Mouse (Mus musculus) E14TG2a.4 (cell line): ENCODE results near the gene Psd.

Experiments used
- H3K27me3 ChIP-seq: 2 replicates; pipeline ENCODE4 v1.6.1; 2014; ENCODE audit warnings: low read length, control low read depth; ENCODE audit not compliant: insufficient read depth
- H3K36me3 ChIP-seq: 2 replicates; pipeline ENCODE4 v1.6.1; 2014; ENCODE audit warnings: low read length, control low read depth; ENCODE audit not compliant: insufficient read depth
- H3K4me1 ChIP-seq: replicated peaks from 2 replicates; pipeline ENCODE4 v1.6.1; 2014; ENCODE audit warnings: low read depth, low read length, control low read depth
- H3K4me3 ChIP-seq: replicated peaks from 2 replicates; pipeline ENCODE4 v1.5.1; 2014; ENCODE audit warnings: mild to moderate bottlenecking, low read length
- H3K9me3 ChIP-seq: 2 replicates; pipeline ENCODE4 v1.6.1; 2014; ENCODE audit warnings: low read length, control low read depth
- CTCF ChIP-seq: conservative IDR thresholded peaks from 2 replicates; pipeline ENCODE4 v1.5.1; 2014; ENCODE audit warnings: low read length
- NANOG ChIP-seq: IDR thresholded peaks from 2 replicates; pipeline ENCODE4 v1.6.1; 2014; ENCODE audit warnings: borderline replicate concordance, low read length, mixed read lengths
- POU5F1 ChIP-seq: IDR thresholded peaks from 2 replicates; pipeline ENCODE4 v1.6.1; 2014; ENCODE audit warnings: low read length, borderline replicate concordance

The Psd gene

DNA sequence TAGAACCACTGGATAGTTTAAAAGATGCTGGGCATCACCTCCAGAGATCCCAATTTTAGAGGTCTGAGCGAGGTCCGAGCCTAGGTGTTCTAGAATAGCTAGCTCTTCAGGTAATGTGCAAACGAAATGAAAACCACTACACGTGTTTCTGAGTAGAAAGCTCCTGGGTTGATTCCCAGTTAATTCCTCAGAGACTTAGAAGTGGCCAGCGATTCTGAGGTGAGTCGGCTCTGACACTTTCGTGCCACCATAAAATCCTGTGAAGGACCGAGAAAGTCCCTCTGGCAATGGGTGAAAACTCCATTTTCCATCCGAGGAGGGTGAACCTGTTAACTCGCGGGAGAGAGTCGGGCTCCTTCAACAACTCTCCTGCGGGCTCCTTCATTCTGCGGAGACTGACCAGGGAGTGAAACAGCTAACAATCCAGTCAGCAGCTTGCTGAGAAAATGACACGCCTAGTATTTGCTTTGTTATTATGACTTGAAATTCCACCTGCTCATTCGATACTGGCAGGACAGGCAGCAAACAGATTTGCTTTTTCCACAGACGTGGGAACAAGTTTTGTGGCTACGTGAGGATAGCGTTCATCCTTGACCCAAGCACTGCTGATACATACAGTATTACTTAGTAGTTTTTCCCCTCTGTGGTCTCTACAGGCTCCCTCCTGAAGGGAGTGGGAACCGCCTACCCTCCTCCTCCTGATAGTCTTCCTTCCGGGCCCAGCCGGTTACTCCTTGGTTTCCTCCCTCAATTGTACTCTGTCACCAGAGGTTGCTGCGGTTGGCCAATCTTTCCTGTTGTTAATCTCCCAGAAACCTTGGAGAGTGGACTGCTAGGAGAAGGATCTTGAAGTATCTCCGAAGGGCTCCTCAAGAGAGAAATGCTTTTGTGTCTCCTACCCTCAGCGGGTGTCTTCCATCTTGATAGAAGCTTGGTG is 30.7 kb upstream of the Psd start:
- TF ChIP-seq NANOG (no peak), CTCF (no peak), POU5F1 (no peak)

DNA sequence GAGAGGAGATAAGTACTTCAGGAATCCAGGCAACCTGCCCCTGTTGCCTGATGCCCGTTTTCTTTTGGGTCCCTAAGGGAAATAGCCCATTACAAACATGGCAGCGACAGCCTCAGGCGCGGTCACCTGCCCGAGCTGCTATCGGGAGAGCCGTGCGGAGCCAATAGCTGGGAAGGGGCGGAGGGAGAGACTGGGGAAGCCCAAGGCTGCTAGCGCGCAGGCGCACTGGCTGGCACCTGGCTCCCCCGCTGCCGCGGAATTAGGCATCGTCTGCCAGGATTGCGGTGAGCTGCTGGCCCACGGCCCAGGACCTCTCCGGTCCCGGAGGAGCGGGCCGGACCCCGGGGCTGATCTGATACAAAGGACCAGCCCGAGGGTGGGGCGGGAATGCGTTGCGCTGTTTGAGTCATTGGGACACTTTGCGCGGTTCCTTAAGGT is 29.8 kb upstream of the Psd start:
- H3K27me3 ChIP-seq = peaks cover 17% of the 10 kb centered on the region
- H3K4me3 ChIP-seq = peak overlapping the region; percentile 85
- TF ChIP-seq NANOG = no peak
- no peak for TF ChIP-seq POU5F1
- no peak for TF ChIP-seq CTCF
- H3K4me1 ChIP-seq = peaks cover 43% of the 10 kb centered on the region
- peaks cover 4% of the 10 kb centered on the region; the same call in 1 of the 2 replicates for H3K36me3 ChIP-seq
- no peaks in the 10 kb centered on the region for H3K9me3 ChIP-seq

More for the DNA sequence above, 30.7 kb upstream of the Psd start:
- H3K9me3 ChIP-seq = no peaks in the 10 kb centered on the region
- H3K4me3 ChIP-seq = peak overlapping the region; percentile 85
- peaks cover 51% of the 10 kb centered on the region for H3K4me1 ChIP-seq
- peaks cover 9% of the 10 kb centered on the region for H3K27me3 ChIP-seq
- peaks cover 4% of the 10 kb centered on the region; the same call in 1 of the 2 replicates for H3K36me3 ChIP-seq

- no peaks in the 10 kb centered on the region for H3K36me3 ChIP-seq
- H3K4me3 ChIP-seq = peak within 1 kb of the TSS; percentile 86
- H3K9me3 ChIP-seq = no peaks in the 10 kb centered on the region
- peaks cover 69% of the 10 kb centered on the region for H3K27me3 ChIP-seq
- H3K4me1 ChIP-seq = peaks cover 19% of the 10 kb centered on the region
- TF ChIP-seq POU5F1 (no peak), NANOG (no peak), CTCF (no peak)
Observed at GRCm38 (mm10) chr19:46350168-46350932, 23.4 kb upstream of the Psd start, which contains the start of gene 2310034G01Rik. Gene 2310034G01Rik (minus strand): TSS chr19:46350302.

GRCm38 (mm10) chr19:46349550-46349949 is 22.6 kb upstream of the Psd start:
- H3K4me3 ChIP-seq = peak overlapping the region; percentile 86
- TF ChIP-seq POU5F1 = no peak
- TF ChIP-seq CTCF = no peak
- no peak for TF ChIP-seq NANOG

GRCm38 (mm10) chr19:46348761-46349458 is 22.0 kb upstream of the Psd start:
- H3K27me3 ChIP-seq = peaks cover 78% of the 10 kb centered on the region
- H3K4me3 ChIP-seq = peak overlapping the region; percentile 86
- H3K9me3 ChIP-seq = no peaks in the 10 kb centered on the region
- H3K36me3 ChIP-seq = no peaks in the 10 kb centered on the region
- H3K4me1 ChIP-seq = peaks cover 29% of the 10 kb centered on the region
- TF ChIP-seq CTCF (no peak), NANOG (no peak), POU5F1 (no peak)

More at GRCm38 (mm10) chr19:46349550-46349949, 22.6 kb upstream of the Psd start:
- Histone ChIP-seq H3K4me1 (peaks cover 26% of the 10 kb centered on the region), H3K9me3 (no peaks in the 10 kb centered on the region), H3K27me3 (peaks cover 76% of the 10 kb centered on the region), H3K36me3 (no peaks in the 10 kb centered on the region)

GRCm38 (mm10) chr19:46347936-46348668 is 21.1 kb upstream of the Psd start:
- H3K4me1 ChIP-seq = peaks cover 29% of the 10 kb centered on the region
- H3K9me3 ChIP-seq = no peaks in the 10 kb centered on the region
- H3K36me3 ChIP-seq = no peaks in the 10 kb centered on the region
- H3K27me3 ChIP-seq = peaks cover 86% of the 10 kb centered on the region
- peak overlapping the region; percentile 86 for H3K4me3 ChIP-seq
- no peak for TF ChIP-seq POU5F1
- no peak for TF ChIP-seq CTCF
- no peak for TF ChIP-seq NANOG

DNA sequence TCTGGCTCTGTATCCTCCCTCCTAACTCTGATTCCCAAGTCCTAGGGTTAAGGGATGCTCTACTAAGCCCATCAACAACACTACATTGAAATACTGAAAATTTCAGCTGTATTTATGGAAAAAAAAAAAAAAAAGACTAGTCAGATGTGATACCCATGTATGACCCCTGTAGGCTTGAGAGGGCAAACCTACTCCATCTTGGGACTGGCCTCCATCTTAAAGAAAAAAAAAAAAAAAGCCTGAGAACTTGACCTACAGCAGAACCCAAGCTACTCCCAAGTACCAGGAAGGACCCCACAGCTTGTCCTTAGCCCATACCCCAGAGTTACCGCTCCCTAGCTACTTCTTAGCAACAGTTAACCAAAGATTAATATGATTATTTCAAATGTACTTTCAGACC is 20.2 kb upstream of the Psd start:
- H3K36me3 ChIP-seq = no peaks in the 10 kb centered on the region
- TF ChIP-seq CTCF (no peak), NANOG (no peak), POU5F1 (no peak)
- H3K4me3 ChIP-seq = no peak overlapping the region
- peaks cover 84% of the 10 kb centered on the region for H3K27me3 ChIP-seq
- peaks cover 29% of the 10 kb centered on the region for H3K4me1 ChIP-seq
- no peaks in the 10 kb centered on the region for H3K9me3 ChIP-seq
